Mouse (Mus musculus): Measurements from ENCODE around the gene Tmem50b.

DNA sequence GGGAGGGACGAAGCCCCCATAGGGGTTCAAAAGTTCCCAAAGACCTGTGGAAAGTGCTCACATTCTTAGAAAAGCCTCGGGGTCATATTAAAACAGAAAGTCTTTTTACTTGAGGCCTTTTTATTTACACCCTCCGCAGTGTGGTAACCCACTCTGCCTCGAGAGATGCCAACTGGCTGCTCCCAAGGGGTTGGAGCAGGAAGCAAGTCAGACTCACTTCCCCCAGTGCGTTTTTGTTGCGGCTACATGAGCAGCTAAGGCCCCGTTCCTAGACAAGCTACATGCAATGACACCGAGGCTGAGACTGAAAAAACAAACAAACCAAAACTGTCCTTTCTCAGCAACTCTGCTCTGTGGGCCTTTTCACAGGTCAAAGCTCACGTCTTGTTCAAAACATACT lies 59.1 kb downstream of the Tmem50b start:
- TF ChIP-seq CTCF (IDR thresholded peaks at IDR 0.05; ENCODE audit: extremely low read depth, insufficient read depth, insufficient read length, insufficient replicate concordance) (no peak), POLR2A (IDR thresholded peaks at IDR 0.05; ENCODE audit: low read depth, low read length) (no peak)

Measured in spleen, adult 2 months (tissue).